Mouse (Mus musculus) gastrocnemius, postnatal 4 days (tissue): Measurements from ENCODE around the gene Zfp975. TPM values are rescaled to one million over a fixed set of nuclear protein-coding genes. Genes with fewer than 3 reads are reported as not detected.
"Not testable (repeated sequence)": the region's sequence is repeated elsewhere in the genome, so short reads cannot be mapped to it uniquely, and the experiment has no call there.

ENCODE experiments used
- DNase-seq, 2 experiments: peaks; one replicate each; pipeline ENCODE4 v3.0.0; 2021 to 2022; ENCODE audit warnings: low spot score in 2 of 2, mixed read lengths in 2 of 2
- long read RNA-seq, 2 experiments: library from polyadenylated mRNA; stranded (forward); transcript quantifications; one replicate each; pipeline ENCODE4 v2.0.0; 2021
- total RNA-seq, 2 experiments: library from RNA; stranded (reverse); gene quantifications; 2 replicates each; pipeline ENCODE4 v1.2.3; 2021

Zfp975 gene
- total RNA-seq = 1 to 10 TPM; 5.0 to 5.3 TPM
- long read RNA-seq, experiment 1, partial matches to known transcripts = 1 of 7 reads
- long read RNA-seq, experiment 1, other reads (novel, unspliced or antisense) = 2 of 7 reads
- long read RNA-seq, experiment 2, partial matches to known transcripts = 0 of 5 reads
- long read RNA-seq, experiment 2, other reads (novel, unspliced or antisense) = 1 of 5 reads

DNA sequence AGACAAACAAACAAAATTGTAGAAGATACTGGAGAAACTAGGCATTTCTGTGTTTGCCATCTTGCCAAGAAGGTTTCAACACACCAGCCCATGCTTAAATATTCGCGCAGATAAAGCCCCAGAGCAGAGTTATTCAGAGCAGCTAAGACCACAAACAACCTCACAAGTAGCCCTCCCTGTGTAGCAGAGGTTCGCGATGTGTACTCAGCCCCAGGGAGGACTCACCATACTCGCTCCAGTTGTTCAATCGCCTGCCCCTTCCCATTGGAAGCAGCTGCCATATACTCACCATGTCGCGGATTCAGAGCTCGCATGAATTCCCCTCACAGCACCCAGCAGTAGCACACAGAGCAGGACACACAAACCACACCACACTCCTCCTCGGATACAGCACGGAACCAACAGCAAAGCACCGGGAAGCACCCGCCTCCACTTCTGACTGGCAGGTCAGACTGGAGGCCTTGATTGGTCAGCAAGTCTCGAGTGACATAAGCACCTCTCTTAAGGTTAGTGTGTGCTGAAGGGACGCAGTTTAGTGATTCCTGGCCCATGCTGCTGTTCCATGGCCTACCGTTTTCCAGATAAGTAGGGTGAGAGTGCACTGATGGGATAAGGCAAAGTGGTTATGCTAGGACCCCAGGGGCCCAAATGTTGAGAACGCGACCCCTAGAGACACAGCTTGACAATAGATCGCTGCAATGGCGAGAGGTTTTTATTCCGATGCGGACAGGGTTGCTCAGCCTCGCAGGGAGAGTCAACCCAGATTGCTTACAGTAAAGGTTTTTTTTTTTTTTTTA lies at the start of gene Zfp975:
Zfp975 (minus strand) TSS at position 381 of the 797 bp plus-strand sequence.
- DNase-seq = peak; percentile 44 to 71

- DNase-seq = no peak
Observed at GRCm38 (mm10) chr7:42738536-42739210, 46.1 kb upstream of the Zfp975 start.

DNA sequence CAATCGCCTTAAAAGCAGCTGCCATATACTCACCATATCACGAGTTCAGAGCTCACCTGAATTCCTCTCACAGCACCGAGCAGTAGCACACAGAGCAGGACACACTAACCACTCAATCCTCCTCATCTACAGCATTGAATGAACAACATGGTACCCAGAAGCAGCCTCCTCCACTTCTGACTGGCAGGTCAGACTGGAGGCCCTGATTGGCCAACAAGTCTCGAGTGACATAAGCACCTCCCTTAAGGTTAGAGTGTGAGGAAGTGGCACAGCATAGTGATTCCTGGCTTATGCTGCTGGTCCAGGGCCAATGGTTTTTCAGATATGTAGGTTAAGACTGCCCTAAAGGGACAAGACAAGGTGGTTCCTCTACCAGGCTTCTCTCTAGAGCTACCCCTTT lies 34.4 kb upstream of the Zfp975 start, which contains the start of gene Gm17067:
Gm17067 (minus strand) TSS at position 101 of the 400 bp plus-strand sequence.
- DNase-seq = not testable (repeated sequence)

GRCm38 (mm10) chr7:42693251-42693650 lies 709 bp upstream of the Zfp975 start:
- not testable (repeated sequence) for DNase-seq

DNA sequence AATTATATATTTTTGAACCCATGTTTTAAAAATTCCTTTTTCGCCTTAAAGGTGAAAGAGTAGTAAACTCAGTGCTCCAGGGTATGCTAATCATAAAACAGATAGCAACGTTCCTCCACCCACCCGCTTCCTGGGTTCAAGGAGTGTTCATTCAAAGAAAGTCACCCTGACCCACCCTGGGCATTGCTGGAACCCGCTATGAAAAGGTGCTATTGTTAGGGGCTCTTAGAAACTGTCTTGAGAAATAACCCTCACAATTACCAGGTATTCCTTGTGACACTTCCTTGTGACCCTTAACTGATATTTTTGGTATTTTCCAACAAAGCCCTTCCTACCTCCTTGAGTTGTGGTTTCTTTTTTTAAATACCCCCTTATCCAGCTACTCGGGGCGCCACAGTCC lies 12.5 kb downstream of the Zfp975 start:
- not testable (repeated sequence) for DNase-seq

DNA sequence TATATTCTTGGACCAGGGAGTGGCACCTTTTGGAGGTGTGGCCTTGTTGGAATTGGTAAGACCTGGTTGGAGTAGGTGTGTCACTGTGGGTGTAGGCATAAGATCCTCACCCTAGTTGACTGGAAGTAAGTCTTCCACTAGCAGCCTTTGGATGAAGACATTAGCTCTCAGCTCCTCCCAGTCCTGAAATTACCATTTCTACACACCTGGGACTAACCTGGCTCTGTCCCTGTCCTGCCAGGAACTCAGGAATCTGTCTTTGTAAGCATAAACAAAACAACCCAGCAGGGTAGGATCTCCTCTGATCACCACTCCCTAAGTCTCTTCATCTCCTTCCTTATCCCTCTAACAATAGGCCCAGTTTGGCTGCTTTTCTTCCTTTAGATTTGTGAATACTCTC lies 12.9 kb downstream of the Zfp975 start:
- not testable (repeated sequence) for DNase-seq

DNA sequence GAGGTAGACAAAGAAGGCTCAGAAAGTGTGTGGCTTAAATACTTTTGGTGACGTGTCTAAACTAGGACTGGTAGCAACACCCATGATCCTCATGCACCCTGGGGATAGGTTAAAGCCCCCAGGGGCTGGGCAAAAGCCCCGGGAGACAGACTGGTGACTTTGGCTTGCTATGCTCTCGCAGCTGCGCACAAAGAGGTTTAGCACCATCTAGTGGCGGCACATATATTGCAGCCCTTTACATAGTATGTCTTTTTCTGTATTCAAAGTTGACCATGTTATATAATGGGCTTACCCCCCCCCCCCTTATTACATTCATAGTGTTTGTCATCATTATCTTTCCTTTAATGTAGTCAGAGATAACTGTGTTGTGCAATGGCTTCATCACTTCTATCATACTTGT lies 32.4 kb downstream of the Zfp975 start:
- not testable (repeated sequence) for DNase-seq

DNA sequence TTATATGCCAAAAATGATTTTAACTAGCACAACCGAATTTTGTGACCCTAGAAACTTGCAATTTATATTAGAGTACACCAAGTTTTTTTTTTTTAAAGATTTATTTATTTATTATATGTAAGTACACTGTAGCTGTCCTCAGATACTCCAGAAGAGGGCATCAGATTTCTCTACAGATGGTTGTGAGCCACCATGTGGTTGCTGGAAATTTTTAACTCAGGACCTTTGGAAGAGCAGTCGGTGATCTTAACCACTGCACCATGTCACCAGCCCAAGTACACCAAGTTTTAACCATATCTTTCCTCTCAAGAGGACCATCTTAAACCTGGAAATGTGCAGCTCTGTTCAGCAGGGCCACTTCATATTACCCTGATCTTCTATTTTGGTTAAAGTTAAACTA lies 37.3 kb downstream of the Zfp975 start:
- DNase-seq = not testable (repeated sequence)

GRCm38 (mm10) chr7:42643120-42643620 lies 49.4 kb downstream of the Zfp975 start:
- DNase-seq = not testable (repeated sequence)

- peak in 1 of 2 experiments; percentile 33 for DNase-seq
Observed at GRCm38 (mm10) chr7:42642152-42643115, 50.1 kb downstream of the Zfp975 start, which contains the start of gene Zfp976. TSS of gene Zfp976 (minus strand) at chr7:42642588.

GRCm38 (mm10) chr7:42631031-42631430 lies 61.5 kb downstream of the Zfp975 start:
- DNase-seq = not testable (repeated sequence)

Other genes with a start within 250 kb of the Zfp975 start
- not detected for gene 4933421I07Rik, start 244.6 kb downstream of the Zfp975 start, total RNA-seq
- gene Zfp141, start 187.0 kb downstream of the Zfp975 start, total RNA-seq = 1 to 10 TPM; 7.8 to 9.2 TPM
- gene Gm21028, start 114.2 kb downstream of the Zfp975 start, total RNA-seq = not detected
- under 1 TPM; 0.18 to 0.52 TPM for gene Zfp977, start 100.2 kb downstream of the Zfp975 start, total RNA-seq
- 1 to 10 TPM; 1.2 to 1.4 TPM for gene Zfp976, start 50.2 kb downstream of the Zfp975 start, total RNA-seq
- not detected for gene Gm17067, start 34.3 kb upstream of the Zfp975 start, total RNA-seq
- gene Vmn2r62, start 100.8 kb upstream of the Zfp975 start, total RNA-seq = not detected
- not detected for gene Gm2381, start 174.5 kb upstream of the Zfp975 start, total RNA-seq
- gene Vmn2r63, start 241.1 kb upstream of the Zfp975 start, total RNA-seq = not detected